Mouse (Mus musculus) heart, adult 11 months (tissue): ENCODE results near the gene Gm7982.
"Not testable (repeated sequence)": the region's sequence is repeated elsewhere in the genome, so short reads cannot be mapped to it uniquely, and the experiment has no call there.

Experiments
- DNase-seq: peaks from one replicate; pipeline ENCODE4 v3.0.0; 2022

The Gm7982 gene

GRCm38 (mm10) chr5:95741714-95742113 lies at the start of gene Gm7982:
Gene Gm7982, plus strand, starts transcription at chr5:95742014.
- not testable (repeated sequence) for DNase-seq

GRCm38 (mm10) chr5:95736073-95736472 lies 5.7 kb upstream of the Gm7982 start, which contains the start of gene Gm7978:
Gene Gm7978, minus strand, starts transcription at chr5:95736173.
- not testable (repeated sequence) for DNase-seq

GRCm38 (mm10) chr5:95775690-95776089 lies 33.9 kb downstream of the Gm7982 start, which contains the start of gene E330014E10Rik:
Gene E330014E10Rik, plus strand, starts transcription at chr5:95775990.
- DNase-seq, result not testable (repeated sequence)
